Mouse (Mus musculus) cortical plate, adult 2 months (tissue): ENCODE data around the gene Igtp.

ENCODE experiments used
- CTCF ChIP-seq: fragments of 200-500 bp; IDR thresholded peaks from 2 replicates; pipeline ENCODE4 v1.5.1; 2011; ENCODE audit warnings: mild to moderate bottlenecking, control low read depth, low read length; ENCODE audit not compliant: insufficient read depth; ENCODE audit errors: extremely low read depth
- POLR2A ChIP-seq: fragments of 200-500 bp; IDR thresholded peaks from 2 replicates; pipeline ENCODE4 v1.6.1; 2011; ENCODE audit warnings: mild to moderate bottlenecking, low read length, control low read depth; ENCODE audit not compliant: insufficient read depth; ENCODE audit errors: extremely low read depth

DNA sequence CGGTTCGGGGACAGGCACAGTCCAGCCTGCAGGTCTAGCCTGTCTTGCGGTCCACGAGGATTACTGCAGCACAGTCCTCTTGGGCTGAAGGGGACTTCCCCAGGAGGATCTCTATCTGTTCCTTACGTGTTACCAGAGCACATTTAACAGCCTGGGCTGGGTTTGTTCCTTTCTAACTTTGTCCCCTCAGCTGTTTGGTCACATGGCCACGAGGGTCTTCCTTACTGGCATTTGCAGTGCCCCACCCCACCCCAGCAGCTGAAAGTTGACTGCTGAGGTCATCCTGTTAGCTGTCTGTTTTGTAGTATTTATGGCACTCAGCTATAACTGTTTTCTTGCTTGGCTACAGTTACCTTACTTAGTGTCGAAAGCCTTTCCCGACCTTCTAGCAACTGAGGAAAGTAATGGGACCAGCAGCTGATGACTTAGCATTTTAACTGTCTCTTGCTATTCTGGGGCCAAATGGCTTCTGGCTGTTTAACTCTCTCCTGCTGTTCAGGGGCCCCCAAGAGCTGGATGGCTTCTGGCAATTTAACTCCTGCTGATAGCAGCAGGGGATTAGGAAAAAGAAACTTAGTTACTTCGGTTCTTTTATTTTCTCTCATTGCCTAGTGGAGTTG is 11.8 kb downstream of the Igtp start:
- TF ChIP-seq CTCF (no peak), POLR2A (no peak)
